Mouse (Mus musculus) embryonic fibroblast, embryonic 13.5 days (primary cell): ENCODE results near the gene Banp.

Source experiments
- CTCF ChIP-seq: IDR thresholded peaks from 2 replicates; pipeline ENCODE4 v1.5.1; 2011; ENCODE audit warnings: mild to moderate bottlenecking, control low read depth, low read length, moderate library complexity, borderline replicate concordance; ENCODE audit not compliant: insufficient read depth
- POLR2A ChIP-seq: IDR thresholded peaks from 2 replicates; pipeline ENCODE4 v1.6.1; 2011; ENCODE audit warnings: low read depth, mild to moderate bottlenecking, control low read depth, low read length, moderate library complexity

GRCm38 (mm10) chr8:122038076-122038475, 88.5 kb downstream of the Banp start:
- TF ChIP-seq CTCF (no peak), POLR2A (no peak)
